Mouse (Mus musculus) ovary, adult 2 months (tissue): ENCODE results near the gene Trmt2a. TPM values are rescaled to one million over a fixed set of nuclear protein-coding genes. Genes with fewer than 3 reads are reported as not detected.

ENCODE experiments used
- polyA plus RNA-seq: library from polyadenylated mRNA; depleted of rRNA; stranded (reverse); fragments of >200 nt; gene quantifications from 2 replicates; pipeline ENCODE4 v1.2.3, GENCODE M21; 2012; rRNA removed

Trmt2a gene
- polyA plus RNA-seq = 51.5 and 61.1 TPM in 2 replicates

GRCm38 (mm10) chr16:18248433-18249363 lies at the start of gene Trmt2a, which contains the start of gene Ranbp1:
TSS of gene Trmt2a (plus strand) at chr16:18248679.
TSS of gene Ranbp1 (minus strand) at chr16:18248732.

DNA sequence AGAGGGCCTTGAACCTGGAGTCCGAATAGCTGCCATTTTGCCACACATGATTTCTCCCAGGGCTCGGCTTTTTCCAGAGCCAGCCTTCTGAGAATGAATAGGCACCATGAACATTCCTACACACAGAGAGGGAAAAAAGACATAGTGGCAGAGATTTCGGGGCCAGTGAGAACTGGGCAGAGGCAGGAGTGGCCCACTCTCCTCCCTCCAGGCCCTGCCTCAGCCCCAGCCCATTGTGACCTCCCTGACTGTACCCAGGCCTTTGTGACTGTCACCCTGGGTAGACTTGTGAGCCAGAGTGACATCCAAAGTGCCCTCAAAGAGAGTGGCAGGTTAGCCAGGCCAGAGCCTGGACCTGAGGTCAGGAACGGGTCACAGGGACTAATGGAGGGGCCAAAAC lies 30.9 kb upstream of the Trmt2a start, which contains the start of gene Ccdc188:
Gene Ccdc188, plus strand, starts transcription at position 301 of the 400 bp plus-strand sequence.

GRCm38 (mm10) chr16:18234671-18235388 lies 13.6 kb upstream of the Trmt2a start, which contains the start of gene Zdhhc8:
TSS of gene Zdhhc8 (minus strand) at chr16:18235136.

DNA sequence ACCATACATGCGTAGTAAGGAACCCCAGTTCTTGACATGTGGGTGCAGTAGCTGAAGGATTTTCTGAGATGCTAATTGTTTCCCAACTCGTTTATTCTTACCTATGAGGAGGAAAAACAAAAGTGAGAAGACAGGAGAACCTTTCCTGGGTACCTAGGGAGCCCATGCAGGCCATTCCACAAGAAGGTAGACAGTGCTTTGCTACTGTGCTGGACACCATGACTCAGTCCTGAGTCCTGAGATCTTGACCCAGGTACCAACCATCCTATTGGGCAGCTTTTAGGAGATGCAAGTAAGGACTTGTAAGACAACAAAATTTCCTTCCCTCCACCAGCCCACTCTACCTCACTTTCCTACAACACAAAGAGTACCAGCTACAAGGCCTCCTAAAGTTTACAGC lies 9.7 kb downstream of the Trmt2a start, which contains the start of gene Gm49776:
Gene Gm49776, minus strand, starts transcription at position 101 of the 400 bp plus-strand sequence.

DNA sequence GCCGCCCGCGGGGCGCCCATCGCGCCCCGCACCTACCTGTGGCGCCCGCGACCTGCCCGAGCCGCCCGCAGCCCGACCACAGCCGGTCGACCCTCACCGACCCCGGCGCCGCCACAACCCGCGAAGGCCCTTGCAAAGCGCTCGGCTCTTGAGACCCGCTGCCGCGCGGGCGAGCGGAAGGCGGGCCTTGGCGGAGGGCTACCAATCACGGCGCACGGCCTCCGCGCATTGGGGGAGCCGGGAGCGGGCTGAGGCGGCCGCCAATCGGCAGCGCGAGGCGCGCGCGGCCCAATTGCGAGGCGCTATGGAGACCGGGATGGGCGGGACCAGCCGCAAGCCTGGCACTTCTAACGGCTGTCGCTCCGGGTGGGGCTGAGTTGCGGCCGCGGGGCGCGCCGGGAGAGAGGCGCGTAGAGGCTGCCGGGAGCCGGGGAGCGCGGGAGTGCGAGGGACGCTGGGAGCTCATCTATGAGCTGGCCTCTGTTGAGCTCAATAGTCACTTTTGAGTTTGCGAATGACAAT lies 40.6 kb downstream of the Trmt2a start, which contains the start of gene Dgcr8:
Gene Dgcr8, minus strand, starts transcription at position 180 of the 522 bp plus-strand sequence.

Other genes starting within 250 kb of the Trmt2a start
- gene Dgcr6, start 195.8 kb upstream of the Trmt2a start, polyA plus RNA-seq = 118 and 150 TPM in 2 replicates
- 32.9 and 50.5 TPM in 2 replicates for gene Prodh, start 158.5 kb upstream of the Trmt2a start, polyA plus RNA-seq
- 8.3 and 8.8 TPM in 2 replicates for gene Rtn4r, start 121.0 kb upstream of the Trmt2a start, polyA plus RNA-seq
- gene Ccdc188, start 30.8 kb upstream of the Trmt2a start, polyA plus RNA-seq = not detected in 2 replicates
- gene Zdhhc8, start 13.5 kb upstream of the Trmt2a start, polyA plus RNA-seq = 210 and 213 TPM in 2 replicates
- gene Ranbp1, start 53 bp downstream of the Trmt2a start, polyA plus RNA-seq = 91.9 and 212 TPM in 2 replicates
- gene Gm49776, start 9.6 kb downstream of the Trmt2a start, polyA plus RNA-seq = not detected in 2 replicates
- 34.4 and 36.1 TPM in 2 replicates for gene Dgcr8, start 40.6 kb downstream of the Trmt2a start, polyA plus RNA-seq
- gene Tango2, start 99.4 kb downstream of the Trmt2a start, polyA plus RNA-seq = 32.7 and 39.2 TPM in 2 replicates
- gene Arvcf, start 99.5 kb downstream of the Trmt2a start, polyA plus RNA-seq = 51.0 and 55.5 TPM in 2 replicates
- 24.0 and 26.5 TPM in 2 replicates for gene Txnrd2, start 177.7 kb downstream of the Trmt2a start, polyA plus RNA-seq
- 211 and 223 TPM in 2 replicates for gene Comt, start 178.2 kb downstream of the Trmt2a start, polyA plus RNA-seq